Mouse (Mus musculus) limb, embryonic 14.5 days (tissue): ENCODE measurements around the gene 9930104L06Rik. TPM values are rescaled to one million over a fixed set of nuclear protein-coding genes. Genes with fewer than 3 reads are reported as not detected.
"Not testable (repeated sequence)": the region's sequence is repeated elsewhere in the genome, so short reads cannot be mapped to it uniquely, and the experiment has no call there.

Experiments used
- ATAC-seq: fragments of 200-750 bp; cut with Nextera tagmentation; 2 replicates; pipeline ENCODE4 v1.8.0; 2017; ENCODE audit warnings: low read depth, moderate number of reproducible peaks, moderate TSS enrichment; ENCODE audit not compliant: low FRiP score
- DNase-seq: peaks from one replicate; pipeline ENCODE4 v3.0.0-alpha.2; 2015; ENCODE audit warnings: low spot score
- H3K27ac ChIP-seq: fragments of 300-500 bp; sonication (generic); replicated peaks from 2 replicates; pipeline ENCODE4 v1.5.1; 2014; ENCODE audit warnings: low read depth, mild to moderate bottlenecking, low read length, moderate library complexity, mixed read lengths
- H3K27me3 ChIP-seq: fragments of 300-500 bp; sonication (generic); 2 replicates; pipeline ENCODE4 v1.6.1; 2014; ENCODE audit warnings: low read length, mixed read lengths; ENCODE audit not compliant: control insufficient read depth, insufficient read depth
- H3K36me3 ChIP-seq: fragments of 300-500 bp; sonication (generic); 2 replicates; pipeline ENCODE4 v1.6.1; 2014; ENCODE audit warnings: mild to moderate bottlenecking, low read length, moderate library complexity, mixed read lengths; ENCODE audit not compliant: control insufficient read depth, insufficient read depth
- H3K4me1 ChIP-seq: fragments of 300-500 bp; sonication (generic); 2 replicates; pipeline ENCODE4 v1.6.1; 2014; ENCODE audit warnings: antibody characterized with exemption, low read length, mixed read lengths; ENCODE audit not compliant: control insufficient read depth, insufficient read depth
- H3K4me2 ChIP-seq: fragments of 300-500 bp; sonication (generic); replicated peaks from 2 replicates; pipeline ENCODE4 v1.6.1; 2014; ENCODE audit warnings: low read depth, mild to moderate bottlenecking, low read length, moderate library complexity; ENCODE audit not compliant: severe bottlenecking
- H3K4me3 ChIP-seq: fragments of 300-500 bp; sonication (generic); replicated peaks from 2 replicates; pipeline ENCODE4 v1.5.1; 2014; ENCODE audit warnings: low read length
- H3K9ac ChIP-seq: fragments of 300-500 bp; sonication (generic); 2 replicates; pipeline ENCODE4 v1.6.1; 2014; ENCODE audit warnings: mild to moderate bottlenecking, low read depth, low read length, moderate library complexity; ENCODE audit not compliant: severe bottlenecking
- H3K9me3 ChIP-seq: fragments of 300-500 bp; sonication (generic); 2 replicates; pipeline ENCODE4 v1.6.1; 2016; ENCODE audit warnings: low read length; ENCODE audit not compliant: control insufficient read depth
- POLR2A ChIP-seq: fragments of 200-500 bp; IDR thresholded peaks from 2 replicates; pipeline ENCODE4 v1.8.0; 2012; ENCODE audit warnings: inconsistent platforms, mild to moderate bottlenecking, moderate library complexity, borderline replicate concordance; ENCODE audit not compliant: insufficient read depth, insufficient read length; ENCODE audit errors: extremely low read depth
- WGBS: fragments of 180-500 bp; shearing (Covaris S2); extraction: QIAGEN DNeasy Blood & Tissue Kit; methylation state at CpG from one replicate; pipeline ENCODE4 v1.1.7; 2014; 5-methylcytosine and 5-hydroxymethylcytosine counted together
- polyA plus RNA-seq, 2 experiments: library from polyadenylated mRNA; depleted of rRNA in 1 of 2; stranded (reverse) in 1 of 2; unstranded in 1 of 2; fragments of >200 nt; fragmentation: Nextera tagmentation in 1 of 2; extraction: Ambion mirVana in 1 of 2; gene quantifications; 2 replicates each; pipeline versions ENCODE4 v1.2.1 to v1.2.3; 2012 to 2014

9930104L06Rik gene
- polyA plus RNA-seq, 2 experiments: 3.2 to 25.8 TPM

- no peak overlapping the region for H3K4me2 ChIP-seq
- no peak overlapping the region for H3K9ac ChIP-seq
- ATAC-seq: no peak
- no peaks in the 10 kb centered on the region for H3K27me3 ChIP-seq
- H3K4me1 ChIP-seq: no peaks in the 10 kb centered on the region
- no peak for TF ChIP-seq POLR2A
- H3K36me3 ChIP-seq: peaks cover 76% of the 10 kb centered on the region
- no peak overlapping the region for H3K27ac ChIP-seq
- WGBS: 89% methylated on average over 5 of the region's 5 CpGs
- H3K9me3 ChIP-seq: no peaks in the 10 kb centered on the region
- H3K4me3 ChIP-seq: no peak overlapping the region
- no peak for DNase-seq
Observed at GRCm38 (mm10) chr4:124928102-124928501, 8.7 kb upstream of the 9930104L06Rik start.

- not testable (repeated sequence) for DNase-seq, H3K27ac ChIP-seq, H3K4me2 ChIP-seq, H3K27me3 ChIP-seq, H3K9ac ChIP-seq, H3K9me3 ChIP-seq, H3K4me3 ChIP-seq, ATAC-seq
- 83% methylated on average over 4 of the region's 4 CpGs for WGBS
- H3K36me3 ChIP-seq: peaks cover 29% of the 10 kb centered on the region
- peaks cover 10% of the 10 kb centered on the region for H3K4me1 ChIP-seq
Observed at GRCm38 (mm10) chr4:124939211-124939610, 2.4 kb downstream of the 9930104L06Rik start, which contains the start of gene Cdca8. Gene Cdca8, minus strand, starts transcription at chr4:124939311.

GRCm38 (mm10) chr4:124943022-124943421 lies 6.2 kb downstream of the 9930104L06Rik start:
- no peak overlapping the region for H3K27ac ChIP-seq
- no peaks in the 10 kb centered on the region for H3K4me1 ChIP-seq
- WGBS: 7% methylated on average over 4 of the region's 4 CpGs
- no peak overlapping the region for H3K4me3 ChIP-seq
- 0 out of 2 replicates have a peak, but pooled peaks have one; percentile 14 for ATAC-seq
- no peak overlapping the region for H3K4me2 ChIP-seq
- no peaks in the 10 kb centered on the region for H3K27me3 ChIP-seq
- H3K9ac ChIP-seq: no peak overlapping the region
- peak; percentile 77 for DNase-seq
- TF ChIP-seq POLR2A: no peak
- peaks cover 29% of the 10 kb centered on the region for H3K36me3 ChIP-seq
- no peaks in the 10 kb centered on the region for H3K9me3 ChIP-seq

GRCm38 (mm10) chr4:124943781-124944180 lies 6.9 kb downstream of the 9930104L06Rik start:
- no peak for DNase-seq
- 48% methylated on average over 5 of the region's 5 CpGs for WGBS

GRCm38 (mm10) chr4:124944961-124945360 lies 8.1 kb downstream of the 9930104L06Rik start:
- no peak for ATAC-seq
- Histone ChIP-seq H3K27me3 (peaks cover 6% of the 10 kb centered on the region; the same call in 1 of the 2 replicates), H3K27ac (no peak overlapping the region), H3K4me2 (no peak overlapping the region), H3K4me1 (no peaks in the 10 kb centered on the region), H3K9ac (no peak overlapping the region), H3K4me3 (no peak overlapping the region), H3K9me3 (no peaks in the 10 kb centered on the region), H3K36me3 (peaks cover 23% of the 10 kb centered on the region)
- DNase-seq: no peak
- WGBS: 57% methylated on average over 2 of the region's 2 CpGs
- no peak for TF ChIP-seq POLR2A

More at GRCm38 (mm10) chr4:124943781-124944180, 6.9 kb downstream of the 9930104L06Rik start:
- TF ChIP-seq POLR2A: no peak
- Histone ChIP-seq H3K9me3 (no peaks in the 10 kb centered on the region), H3K27ac (no peak overlapping the region), H3K27me3 (peaks cover 6% of the 10 kb centered on the region; the same call in 1 of the 2 replicates), H3K4me2 (no peak overlapping the region), H3K4me1 (no peaks in the 10 kb centered on the region), H3K4me3 (no peak overlapping the region), H3K9ac (no peak overlapping the region), H3K36me3 (peaks cover 24% of the 10 kb centered on the region)
- no peak for ATAC-seq

- H3K27me3 ChIP-seq: peaks cover 10% of the 10 kb centered on the region; the same call in 1 of the 2 replicates
- no peaks in the 10 kb centered on the region for H3K36me3 ChIP-seq
- H3K4me1 ChIP-seq: peaks cover 10% of the 10 kb centered on the region
- H3K9ac ChIP-seq: no peak overlapping the region
- no peak overlapping the region for H3K27ac ChIP-seq
- no peak for TF ChIP-seq POLR2A
- no peak overlapping the region for H3K4me2 ChIP-seq
- WGBS: 84% methylated on average over 3 of the region's 3 CpGs
- H3K9me3 ChIP-seq: no peaks in the 10 kb centered on the region
- H3K4me3 ChIP-seq: no peak overlapping the region
- no peak for DNase-seq
- ATAC-seq: no peak
Observed at GRCm38 (mm10) chr4:124949488-124949887, 12.6 kb downstream of the 9930104L06Rik start.
